Mouse (Mus musculus) layer of hippocampus, postnatal 10 days (tissue): ENCODE data around the gene Gmppa. TPM values are rescaled to one million over a fixed set of nuclear protein-coding genes. Genes with fewer than 3 reads are reported as not detected.

ENCODE experiments used
- DNase-seq, 2 experiments: peaks; one replicate each; pipeline ENCODE4 v3.0.0; 2021; ENCODE audit warnings: low spot score in 2 of 2
- total RNA-seq, 2 experiments: library from RNA; stranded (reverse); gene quantifications; 2 replicates each; pipeline ENCODE4 v1.2.3; 2021

The Gmppa gene
- total RNA-seq, 2 experiments from 2014 or later = 55.0 to 60.5 TPM

DNA sequence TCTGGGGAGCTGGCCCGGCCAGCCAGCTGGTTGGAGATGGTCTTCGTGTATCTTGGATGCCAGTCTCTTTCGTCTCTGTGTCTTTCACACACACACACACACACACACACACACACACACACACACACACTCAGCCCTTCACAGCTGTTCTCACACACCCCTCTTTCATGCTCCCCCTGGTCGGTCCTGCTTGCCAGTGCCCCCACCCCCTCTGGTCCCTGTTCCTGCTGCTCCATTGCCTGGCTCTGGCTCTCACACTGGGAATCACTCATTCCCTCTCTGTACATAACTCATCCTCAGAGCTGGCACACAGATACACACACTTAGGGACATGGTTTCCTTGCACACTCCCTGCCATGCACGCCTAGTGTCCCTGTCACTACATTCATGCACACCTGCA, 16.2 kb downstream of the Gmppa start:
- DNase-seq = no peak

GRCm38 (mm10) chr1:75455433-75455832, 19.7 kb downstream of the Gmppa start:
- no peak for DNase-seq

GRCm38 (mm10) chr1:75455948-75456347, 20.2 kb downstream of the Gmppa start:
- no peak for DNase-seq

DNA sequence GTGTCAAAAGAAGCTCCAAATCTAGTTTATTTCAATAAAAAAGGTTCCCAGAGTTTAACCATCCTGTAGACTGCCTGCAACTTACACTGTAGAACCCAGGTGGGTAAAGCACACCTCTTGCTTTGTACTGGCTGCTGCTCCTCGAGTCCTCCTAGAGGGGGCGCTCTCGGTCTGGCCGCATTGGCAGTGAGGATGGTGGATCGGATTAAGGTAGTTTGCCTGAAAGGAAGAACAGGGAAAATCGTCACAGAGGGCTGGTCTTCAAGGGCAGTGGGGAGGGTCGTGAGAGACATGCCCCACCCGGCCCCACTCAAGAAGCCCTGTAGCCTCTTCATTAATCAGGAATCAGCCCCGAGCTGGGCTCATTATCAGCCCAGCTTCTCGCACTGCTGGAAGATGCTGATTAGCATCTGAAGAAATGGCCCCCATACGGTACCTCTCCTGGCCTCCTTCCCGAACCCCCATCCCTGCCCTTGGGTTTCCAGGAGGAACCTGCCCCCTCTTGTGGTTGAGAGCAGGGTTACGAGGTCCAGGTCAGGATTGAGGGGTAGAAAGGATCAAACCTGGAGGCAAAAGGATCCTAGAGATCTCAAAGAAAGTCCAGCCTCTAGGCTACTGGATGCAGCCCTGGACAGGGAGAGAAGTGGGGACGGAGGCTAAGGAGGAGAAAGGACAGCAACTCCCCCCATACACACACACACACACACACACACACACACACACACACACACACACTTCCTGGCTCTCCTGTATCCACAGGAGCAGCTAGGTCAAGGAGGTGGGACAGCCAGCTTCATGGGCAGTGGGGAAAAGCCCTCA, 21.2 kb downstream of the Gmppa start:
- DNase-seq = no peak

- DNase-seq = no peak
These were observed 21.9 kb downstream of the Gmppa start for GRCm38 (mm10) chr1:75457710-75458024.

DNA sequence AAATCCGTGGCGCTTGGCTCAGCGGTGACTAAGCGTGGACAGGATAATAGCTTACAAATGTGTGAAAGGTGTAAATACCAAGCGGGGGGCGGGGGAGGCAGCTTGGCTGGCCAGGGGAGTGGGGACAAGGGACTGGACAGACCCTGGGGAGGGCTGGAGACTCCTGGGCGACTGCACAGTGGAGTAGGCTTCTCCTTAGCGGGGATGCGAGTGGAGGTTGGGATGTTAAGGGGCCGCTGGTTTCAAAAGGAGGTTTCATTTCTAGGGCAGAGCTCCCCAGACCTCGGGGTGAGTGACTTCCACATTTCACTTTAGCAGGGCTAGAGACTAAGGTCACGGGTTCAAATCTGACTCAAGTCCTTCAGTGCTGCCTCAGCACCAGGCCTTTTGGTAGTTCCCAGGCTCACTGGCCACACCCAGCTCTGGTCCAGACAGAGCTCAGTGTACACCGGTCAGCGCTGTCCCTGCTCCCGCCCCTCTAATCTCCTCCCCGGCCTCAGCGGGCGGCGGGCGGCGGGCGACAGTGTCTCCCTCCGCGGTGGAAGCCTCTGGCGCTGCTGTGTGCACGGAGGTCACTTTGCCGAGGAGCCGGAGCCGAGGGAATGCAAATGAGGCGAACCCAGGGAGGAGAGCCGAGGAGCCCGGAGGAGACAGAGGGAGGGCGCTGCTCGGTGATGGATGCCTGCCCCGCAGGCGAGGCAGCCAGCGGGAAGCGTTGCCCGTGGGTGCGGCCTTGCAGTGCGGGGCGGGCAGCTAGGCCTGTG, 22.5 kb downstream of the Gmppa start:
- peak in 1 of 2 experiments; percentile 65 for DNase-seq

- peak in 1 of 2 experiments; percentile 43 for DNase-seq
These were observed 23.3 kb downstream of the Gmppa start for GRCm38 (mm10) chr1:75458789-75459684.

GRCm38 (mm10) chr1:75460297-75460696, 24.6 kb downstream of the Gmppa start:
- DNase-seq = no peak

DNA sequence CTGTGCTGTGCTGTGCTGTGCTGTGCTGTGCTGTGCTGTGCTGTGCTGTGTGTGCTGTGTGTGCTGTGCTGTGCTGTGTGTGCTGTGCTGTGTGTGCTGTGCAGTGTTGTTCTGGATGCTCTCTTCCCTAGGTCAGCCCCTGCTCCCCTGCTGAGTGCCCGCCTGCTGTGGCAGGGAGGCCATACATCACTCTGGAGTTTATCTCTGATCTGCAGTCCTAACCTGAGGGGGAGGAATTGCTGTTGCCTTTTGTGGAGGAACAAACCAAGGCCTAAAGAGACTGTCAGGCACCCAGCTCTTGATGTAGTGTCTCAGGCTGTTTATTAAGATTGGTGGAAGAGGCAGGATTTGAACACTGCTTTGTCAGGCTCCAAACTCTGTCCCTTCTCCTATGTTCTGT, 26.9 kb downstream of the Gmppa start:
- no peak for DNase-seq

DNA sequence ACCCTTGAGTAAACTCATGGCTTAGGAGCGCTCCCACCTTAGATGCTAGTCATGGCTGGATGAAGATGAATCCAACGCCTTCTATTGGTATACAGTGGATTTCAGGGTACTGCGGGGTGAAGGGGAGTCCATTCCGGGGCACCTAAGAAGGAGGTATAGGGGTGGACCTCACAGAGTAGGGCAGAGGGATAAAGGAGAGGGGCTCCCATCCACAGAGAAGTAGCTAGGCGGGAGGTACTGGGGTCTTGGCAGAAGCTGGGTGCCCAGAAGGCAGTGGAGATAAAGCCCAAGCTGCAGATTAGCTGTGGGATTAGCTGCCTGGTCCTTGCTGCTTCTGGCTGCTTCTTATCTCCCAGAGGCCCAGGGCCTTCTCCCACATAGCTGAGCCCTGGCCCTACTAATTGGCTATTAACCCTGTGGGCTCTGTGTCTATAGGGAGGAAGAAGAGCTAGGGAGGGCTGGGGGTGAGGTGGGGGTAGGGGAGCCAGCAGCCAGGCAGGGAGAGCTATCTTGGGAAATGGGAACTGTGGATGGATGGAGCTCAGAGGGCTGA, 28.0 kb downstream of the Gmppa start:
- no peak for DNase-seq

DNA sequence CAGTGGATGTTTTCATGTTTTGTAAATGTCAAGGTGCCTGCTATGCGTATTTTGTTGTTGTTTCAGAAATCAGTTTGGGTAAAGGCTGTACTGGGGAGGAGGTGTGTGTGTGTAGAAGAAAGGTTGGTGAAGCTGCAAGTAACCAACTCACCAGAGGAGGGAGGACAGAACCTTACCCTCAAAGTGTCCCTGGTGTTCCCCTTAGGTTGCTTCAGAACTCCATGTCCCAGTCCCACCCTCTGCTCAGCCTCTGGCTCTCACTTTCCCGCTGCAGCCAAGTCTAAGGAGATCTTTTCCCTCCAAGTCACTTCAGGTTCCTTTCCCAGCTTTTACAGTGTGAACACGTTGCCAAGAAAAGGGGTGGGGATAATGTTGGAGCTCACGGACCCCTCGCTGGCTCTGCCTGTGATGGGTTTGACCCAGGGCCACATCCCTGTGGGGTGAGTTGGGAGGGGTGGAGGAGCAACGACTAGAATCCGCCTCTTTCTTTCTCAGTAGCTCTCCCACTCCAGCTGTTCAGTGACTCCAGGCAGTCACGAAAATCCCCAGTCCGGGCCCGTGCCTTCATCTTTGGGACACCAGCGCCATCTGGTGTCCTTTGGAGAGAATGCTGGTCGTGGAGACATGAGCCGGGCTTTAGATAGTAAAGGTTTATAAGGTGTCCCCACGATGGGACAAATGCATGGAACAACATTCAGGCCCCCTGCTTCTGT, 31.6 kb downstream of the Gmppa start:
- peak; percentile 81 to 89 for DNase-seq

DNA sequence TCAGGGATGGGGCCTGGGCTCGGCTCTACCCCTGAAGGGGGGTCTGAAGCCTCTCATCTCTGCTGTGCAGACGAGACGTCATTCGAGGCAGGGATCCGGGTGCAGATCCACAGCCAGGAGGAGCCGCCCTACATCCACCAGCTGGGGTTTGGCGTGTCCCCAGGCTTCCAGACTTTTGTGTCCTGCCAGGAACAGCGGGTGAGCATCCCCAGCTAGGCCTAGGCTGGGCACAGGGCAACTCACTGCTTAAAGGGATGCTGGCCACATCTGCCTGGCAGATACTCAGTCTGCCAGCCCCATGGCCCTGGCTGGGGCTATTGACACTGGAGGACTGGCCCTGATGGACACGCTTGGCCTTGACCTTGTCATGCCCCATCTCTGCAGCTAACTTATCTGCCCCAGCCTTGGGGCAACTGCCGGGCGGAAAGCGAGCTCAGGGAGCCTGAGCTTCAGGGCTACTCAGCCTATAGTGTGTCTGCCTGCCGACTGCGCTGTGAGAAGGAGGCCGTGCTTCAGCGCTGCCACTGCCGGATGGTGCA, 33.6 kb downstream of the Gmppa start:
- DNase-seq = no peak

DNA sequence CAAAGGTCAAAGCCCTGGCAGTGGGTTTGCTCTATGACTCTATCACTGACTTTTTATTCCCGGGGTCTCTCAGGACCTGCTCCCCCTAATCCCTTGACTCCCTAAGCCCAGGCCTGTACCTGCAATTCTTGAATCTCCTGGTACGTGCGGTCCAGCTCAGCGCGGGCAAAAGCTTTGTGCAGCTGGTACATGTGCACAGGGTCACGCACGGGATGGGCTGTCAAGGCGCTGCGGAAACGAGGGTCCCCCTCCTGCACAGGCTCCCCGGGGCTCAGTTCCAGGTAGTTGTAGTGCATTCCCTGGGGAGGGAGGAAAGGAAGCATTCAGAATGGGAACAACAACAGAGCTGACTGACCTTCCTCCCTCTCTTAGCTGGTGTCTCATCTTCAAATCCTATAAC, 40.7 kb downstream of the Gmppa start:
- DNase-seq = no peak

DNA sequence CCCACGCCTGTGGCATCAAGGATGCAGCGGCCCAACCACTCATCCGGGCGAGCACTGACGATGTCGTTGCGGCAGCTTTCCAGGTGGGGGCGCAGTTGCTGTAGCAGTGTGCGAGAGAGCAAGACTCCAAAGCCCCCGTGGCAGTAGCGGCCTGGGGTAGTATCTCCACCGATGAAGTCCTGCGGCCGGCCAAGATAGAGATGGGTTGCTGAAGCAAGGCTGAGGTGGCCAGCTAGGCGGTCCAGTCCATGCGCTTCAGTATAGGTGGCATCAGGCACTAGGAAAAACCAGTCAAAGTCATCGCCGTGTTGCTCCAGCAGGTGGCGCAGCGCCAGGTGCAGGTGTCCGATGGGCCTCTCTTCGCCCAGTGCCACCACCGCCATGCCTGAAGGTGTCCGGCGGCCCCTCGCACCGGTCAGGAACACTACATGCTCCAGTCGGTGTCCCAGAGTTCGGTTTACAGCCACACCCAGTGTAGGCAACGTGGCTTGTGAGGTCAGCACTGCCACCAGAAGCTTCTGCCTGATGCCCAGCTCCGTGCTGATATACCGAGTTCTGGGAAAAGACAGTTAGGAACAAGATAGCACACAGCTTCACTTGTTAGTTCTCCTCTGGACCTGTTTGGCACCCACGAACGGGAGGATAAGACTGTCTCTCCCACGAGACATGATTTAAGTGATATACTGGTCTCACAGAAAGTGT, 41.7 kb downstream of the Gmppa start:
- DNase-seq = peak; percentile 86 to 90

- no peak for DNase-seq
These were observed 42.2 kb downstream of the Gmppa start for GRCm38 (mm10) chr1:75477966-75478290.

DNA sequence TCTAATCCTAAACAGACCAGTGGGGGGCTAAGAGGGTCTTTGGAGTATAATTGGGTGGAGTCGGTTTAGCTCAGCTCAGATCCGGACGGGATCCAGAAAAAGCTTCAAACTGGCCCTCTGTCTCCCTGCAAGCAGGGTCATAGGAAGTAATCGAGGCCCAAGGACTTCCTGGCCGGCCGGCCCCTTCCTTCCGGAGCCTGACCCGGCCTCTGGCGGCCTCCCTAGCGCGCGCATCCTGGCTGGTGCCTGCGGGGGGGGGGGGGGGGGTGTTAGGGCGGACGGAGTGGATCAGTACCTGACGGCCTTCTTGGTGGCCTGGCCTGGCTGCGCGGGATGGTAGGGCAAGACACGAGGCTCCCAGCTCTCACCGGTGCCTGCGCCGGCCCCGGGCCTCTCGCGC, 42.8 kb downstream of the Gmppa start:
- no peak for DNase-seq

DNA sequence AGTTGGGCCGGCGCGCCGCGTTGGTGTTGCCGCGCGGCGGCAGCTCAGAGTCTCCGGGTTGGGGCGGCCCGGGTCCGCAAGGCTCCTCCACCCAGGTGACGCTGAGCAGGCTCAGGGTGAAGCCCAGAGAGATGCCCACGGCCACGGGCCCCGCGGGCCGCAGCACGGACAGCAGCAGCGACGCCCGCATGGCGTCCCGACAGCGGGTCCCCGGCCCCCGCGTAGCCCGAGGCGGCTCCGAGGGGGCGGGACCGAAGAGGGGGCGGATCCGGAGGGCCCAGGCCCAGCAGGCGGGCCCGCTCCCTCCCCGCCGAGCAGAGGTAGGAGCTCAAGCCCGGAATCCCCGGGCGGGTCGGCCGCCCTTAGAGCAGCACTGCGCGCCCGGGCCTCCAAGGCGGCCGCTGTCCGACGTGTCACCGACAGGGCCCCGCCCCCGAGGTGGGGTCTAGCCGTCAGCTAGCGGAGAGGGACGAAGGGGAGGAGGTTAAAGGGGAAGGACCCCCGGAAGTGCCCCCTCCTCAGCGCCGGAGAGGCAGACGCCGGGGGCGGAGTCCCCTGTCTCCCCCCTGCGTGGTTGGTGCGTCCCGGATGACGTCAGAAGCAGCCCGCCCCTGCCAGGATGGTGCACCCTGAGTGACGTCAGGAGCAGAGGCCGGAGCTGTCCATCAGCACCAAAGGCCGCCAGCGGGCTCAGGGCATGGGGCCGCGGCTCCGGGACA, 43.3 kb downstream of the Gmppa start, which contains the start of the genes Chpf and Tmem198:
Gene Chpf, minus strand, starts transcription at position 392 of the 719 bp plus-strand sequence.
Gene Tmem198, plus strand, starts transcription at position 617 of the 719 bp plus-strand sequence.
- peak; percentile 98 for DNase-seq

DNA sequence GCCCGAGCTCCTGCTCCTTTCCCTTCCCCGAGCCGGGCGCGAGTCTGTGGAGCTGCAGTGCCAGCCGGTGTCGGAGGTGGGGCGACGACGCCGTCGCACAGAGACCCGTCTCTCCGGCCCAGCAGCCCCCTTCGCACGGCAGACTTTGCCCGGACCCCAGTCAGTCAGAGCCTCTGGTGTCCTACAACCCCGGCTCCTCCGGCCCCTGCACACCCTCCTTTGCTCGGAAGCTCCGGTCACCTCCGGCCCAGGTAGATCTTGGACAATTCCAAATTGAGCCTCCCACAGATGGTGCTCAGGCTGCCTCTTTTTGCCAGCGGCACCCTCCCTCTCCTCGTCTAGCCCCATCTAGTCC, 43.9 kb downstream of the Gmppa start:
- DNase-seq = no peak

GRCm38 (mm10) chr1:75480036-75480435, 44.3 kb downstream of the Gmppa start:
- no peak for DNase-seq
